ENCODE assay signal across 8 mouse cellular contexts in the genomic region with DNA sequence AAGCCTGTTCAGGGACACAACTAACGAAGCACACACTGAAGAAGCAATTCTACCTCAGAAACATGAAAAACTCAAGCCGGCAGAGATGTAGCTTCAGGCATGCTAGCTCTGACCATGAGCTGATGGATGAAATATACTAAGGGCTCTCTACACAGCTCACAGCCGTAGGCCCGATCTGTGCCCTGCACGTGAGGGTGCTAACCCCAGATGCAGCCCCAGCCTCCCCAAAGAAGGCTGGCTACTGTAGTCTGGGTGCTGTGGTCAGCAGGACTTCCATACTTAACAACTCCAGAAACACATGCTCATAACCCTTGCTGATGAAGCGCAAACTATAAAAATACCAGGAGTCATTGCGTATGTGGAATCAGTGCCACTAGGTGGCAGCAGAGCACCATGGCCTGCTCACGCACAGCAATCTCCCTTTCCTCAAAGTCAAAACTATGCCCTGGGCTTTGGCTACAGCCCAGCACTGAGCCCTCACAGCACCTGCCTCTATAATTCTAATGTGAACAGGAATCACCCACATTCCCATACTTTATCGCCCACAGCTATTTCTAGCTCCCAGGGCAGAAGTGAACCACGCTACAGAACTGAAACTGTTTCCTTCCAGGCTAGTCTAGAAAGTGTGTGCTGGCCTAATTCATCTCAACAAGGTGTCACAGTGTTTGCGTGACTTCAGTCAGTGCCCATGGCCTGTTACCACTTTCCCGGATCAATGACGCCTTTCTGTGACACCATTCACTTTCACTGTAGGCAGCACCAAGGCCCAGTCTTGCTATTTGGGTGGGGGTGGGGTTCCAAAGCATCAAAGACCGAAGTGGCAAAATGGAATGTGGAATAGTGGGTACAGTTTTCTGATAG.
DNase-seq lines count a peak whose midpoint lies in the region; ATAC-seq lines count a peak whose summit lies in the region.

No protein-coding gene starts in this region.

- 55% methylated on average over 14 of the region's 14 CpGs for WGBS in embryonic facial prominence, embryonic 14.5 days
- WGBS in limb, embryonic 13.5 days, result 54% methylated on average over 14 of the region's 14 CpGs

- no peak overlapping the region for H3K9ac ChIP-seq in embryonic facial prominence, embryonic 14.5 days (ENCODE audit: low read depth, low read length)
- peak overlapping the region; percentile 14; the same call in 1 of the 2 replicates for H3K9ac ChIP-seq in limb, embryonic 13.5 days

- no peak overlapping the region for H3K4me3 ChIP-seq in embryonic facial prominence, embryonic 14.5 days (ENCODE audit: low read depth, low read length)
- no peak overlapping the region for H3K4me3 ChIP-seq in limb, embryonic 13.5 days

- no peak overlapping the region for H3K4me2 ChIP-seq in embryonic facial prominence, embryonic 14.5 days (ENCODE audit: low read depth, low read length)
- H3K4me2 ChIP-seq in limb, embryonic 13.5 days (replicated peaks), result no peak overlapping the region

- H3K36me3 ChIP-seq in embryonic facial prominence, embryonic 14.5 days (ENCODE audit: control insufficient read depth, insufficient read depth, low read length), result no peaks in the 10 kb centered on the region
- H3K36me3 ChIP-seq in limb, embryonic 13.5 days, result no peaks in the 10 kb centered on the region
- no peaks in the 10 kb centered on the region for H3K36me3 ChIP-seq in splenic B cell, adult 2 months (ENCODE audit: control insufficient read depth, insufficient read depth, low read length, poor library complexity, severe bottlenecking)

- ATAC-seq in embryonic facial prominence, embryonic 14.5 days (ENCODE audit: low read depth), result peak; percentile 68
- peak; percentile 59; the same call in 1 of the 2 replicates for ATAC-seq in limb, embryonic 13.5 days (ENCODE audit: low FRiP score, low read depth)

- no peaks in the 10 kb centered on the region for H3K4me1 ChIP-seq in embryonic facial prominence, embryonic 14.5 days (ENCODE audit: control insufficient read depth, insufficient read depth, low read length)
- H3K4me1 ChIP-seq in limb, embryonic 13.5 days, result peaks cover 8% of the 10 kb centered on the region

- no peak overlapping the region for H3K27ac ChIP-seq in embryonic facial prominence, embryonic 14.5 days (replicated peaks; ENCODE audit: low read depth, low read length)
- no peak overlapping the region for H3K27ac ChIP-seq in limb, embryonic 13.5 days

- no peaks in the 10 kb centered on the region for H3K27me3 ChIP-seq in embryonic facial prominence, embryonic 14.5 days (replicated peaks; ENCODE audit: control insufficient read depth, insufficient read depth, low read length)
- H3K27me3 ChIP-seq in limb, embryonic 13.5 days, result no peaks in the 10 kb centered on the region
- no peaks in the 10 kb centered on the region for H3K27me3 ChIP-seq in splenic B cell, adult 2 months (ENCODE audit: control insufficient read depth, insufficient read depth, low read length, poor library complexity, severe bottlenecking)

- H3K9me3 ChIP-seq in embryonic facial prominence, embryonic 14.5 days (ENCODE audit: control insufficient read depth, low read length), result no peaks in the 10 kb centered on the region
- H3K9me3 ChIP-seq in limb, embryonic 13.5 days, result no peaks in the 10 kb centered on the region

- peak; percentile 74 for DNase-seq in A20 (ENCODE audit: low read depth, low spot score)
- DNase-seq in adrenal gland, postnatal 36 days, result peak; percentile 85 to 88
- DNase-seq in embryonic facial prominence, embryonic 14.5 days (ENCODE audit: low spot score), result peak; percentile 85
- DNase-seq in heart, adult 8-10 months (ENCODE audit: low spot score), result peak; percentile 69
- peak; percentile 90 for DNase-seq in kidney, adult 9 months
- DNase-seq in natural killer cell, adult 2 months (ENCODE audit: low spot score in 2 of 2), result peak; percentile 46 to 69
- peak; percentile 81 for DNase-seq in splenic B cell, adult 2 months (ENCODE audit: low read depth, low spot score)
